Mouse (Mus musculus): ENCODE measurements around the gene Zfand2a. TPM values are rescaled to one million over a fixed set of nuclear protein-coding genes. Genes with fewer than 3 reads are reported as not detected.
A peak's percentile ranks its signal among the peaks of the same experiment; 100 is the strongest.

Zfand2a gene
- polyA plus RNA-seq, 1 experiment: 25.4 TPM

DNA sequence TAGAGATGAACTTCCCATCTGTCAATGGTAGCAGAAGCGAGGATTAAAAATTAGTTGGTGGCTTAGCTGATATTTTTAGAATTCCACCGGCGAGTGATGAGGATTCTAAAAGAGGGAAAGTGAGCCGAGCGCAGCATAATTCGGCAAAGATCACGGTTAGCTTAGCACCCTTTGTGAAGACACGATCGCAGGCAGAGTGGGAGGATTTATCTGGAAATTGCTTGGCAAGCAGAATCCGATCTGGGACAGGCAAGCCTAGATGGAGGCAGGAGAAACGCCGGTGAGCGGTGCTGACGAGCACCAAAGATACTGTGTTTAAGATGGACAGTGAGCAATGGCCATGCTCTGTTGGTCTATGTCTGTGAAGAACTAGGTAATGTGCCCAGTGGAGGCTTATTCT, 17.9 kb upstream of the Zfand2a start:
- no peaks in the 10 kb centered on the region for H3K4me1 ChIP-seq (ENCODE audit: control insufficient read depth, insufficient read depth, low read length)
- no peak overlapping the region for H3K27ac ChIP-seq (ENCODE audit: insufficient read depth, low read length)
- TF ChIP-seq CTCF (IDR thresholded peaks at IDR 0.05; ENCODE audit: borderline replicate concordance, insufficient read depth, low read length) (no peak), POLR2A (IDR thresholded peaks at IDR 0.05; ENCODE audit: low read depth, low read length) (no peak)
- no peak overlapping the region for H3K4me3 ChIP-seq (ENCODE audit: insufficient read depth, low read length)

DNA sequence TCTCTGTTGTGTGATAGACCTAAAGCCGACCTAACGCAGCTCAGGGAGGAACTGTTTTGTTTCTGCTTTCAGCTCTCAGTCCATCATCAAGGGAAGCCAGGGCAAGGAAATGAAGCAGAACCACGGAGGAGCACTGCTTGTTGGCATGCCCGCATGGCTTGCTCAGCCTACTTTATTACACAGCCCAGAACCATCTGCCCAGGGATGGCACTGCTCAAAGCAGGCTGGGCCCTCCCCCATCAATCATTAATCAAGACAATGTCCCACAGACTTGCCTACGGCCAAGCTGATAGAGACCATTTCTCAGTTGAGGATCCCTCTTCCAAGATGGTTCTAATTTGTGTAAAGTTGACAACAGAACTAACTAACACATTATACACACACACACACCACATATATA, 14.4 kb upstream of the Zfand2a start:
- TF ChIP-seq CTCF (IDR thresholded peaks at IDR 0.05; ENCODE audit: borderline replicate concordance, insufficient read depth, low read length) (no peak), POLR2A (IDR thresholded peaks at IDR 0.05; ENCODE audit: low read depth, low read length) (no peak)
- Histone ChIP-seq H3K4me1 (ENCODE audit: control insufficient read depth, insufficient read depth, low read length) (no peaks in the 10 kb centered on the region), H3K4me3 (ENCODE audit: insufficient read depth, low read length) (no peak overlapping the region), H3K27ac (ENCODE audit: insufficient read depth, low read length) (no peak overlapping the region)

DNA sequence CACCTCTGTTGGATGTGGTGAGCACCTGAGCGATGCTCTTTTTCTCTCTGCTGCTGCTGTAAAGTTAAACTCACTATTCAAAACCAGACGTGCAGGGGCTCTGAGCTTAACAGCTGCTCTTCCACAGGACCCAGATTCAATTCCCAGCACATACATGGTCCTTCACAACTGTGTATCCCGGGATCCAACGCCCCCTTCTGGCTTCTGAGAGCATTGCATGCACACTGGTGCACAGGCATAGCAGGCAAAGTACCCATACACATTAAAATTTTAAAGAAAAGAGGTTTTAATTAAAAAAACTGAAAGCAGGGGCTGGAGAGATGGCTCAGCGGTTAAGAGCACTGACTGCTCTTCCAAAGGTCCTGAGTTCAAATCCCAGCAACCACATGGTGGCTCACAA, 12.6 kb upstream of the Zfand2a start:
- no peak overlapping the region for H3K4me3 ChIP-seq (ENCODE audit: insufficient read depth, low read length)
- no peak for TF ChIP-seq CTCF (IDR thresholded peaks at IDR 0.05; ENCODE audit: borderline replicate concordance, insufficient read depth, low read length)
- TF ChIP-seq POLR2A (IDR thresholded peaks at IDR 0.05; ENCODE audit: low read depth, low read length): no peak
- no peak overlapping the region for H3K27ac ChIP-seq (ENCODE audit: insufficient read depth, low read length)
- H3K4me1 ChIP-seq (ENCODE audit: control insufficient read depth, insufficient read depth, low read length): no peaks in the 10 kb centered on the region

DNA sequence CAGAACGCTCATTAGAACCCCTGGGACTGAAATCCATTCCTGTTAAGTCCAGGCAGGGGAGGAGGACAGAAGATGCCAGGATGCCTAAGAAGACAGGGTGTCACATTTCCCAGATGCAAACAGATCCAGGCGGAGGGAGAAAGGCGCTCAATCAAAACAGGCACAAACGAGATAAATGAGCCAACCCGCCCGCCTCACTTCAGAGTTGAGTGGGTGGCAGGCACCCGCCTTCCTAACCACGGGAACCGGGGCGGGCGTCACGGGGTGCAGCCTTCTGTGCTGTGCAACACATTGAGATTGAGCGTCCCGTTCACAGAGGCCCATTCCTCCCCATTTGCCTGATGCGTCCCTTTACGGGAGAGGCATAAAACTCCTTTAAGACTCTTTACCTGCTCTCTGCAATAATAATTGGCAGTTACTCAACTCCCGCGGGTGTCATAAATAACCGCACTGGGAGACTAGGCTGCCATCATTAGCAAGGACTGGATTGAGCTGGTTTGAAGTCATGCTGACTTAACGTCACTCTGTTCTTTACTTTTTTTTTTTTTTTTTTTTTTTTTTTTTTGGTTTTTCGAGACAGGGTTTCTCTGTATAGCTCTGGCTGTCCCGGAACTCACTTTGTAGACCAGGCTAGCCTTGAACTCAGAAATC, 10.8 kb upstream of the Zfand2a start:
- no peak for TF ChIP-seq CTCF (IDR thresholded peaks at IDR 0.05; ENCODE audit: borderline replicate concordance, insufficient read depth, low read length)
- no peak for TF ChIP-seq POLR2A (IDR thresholded peaks at IDR 0.05; ENCODE audit: low read depth, low read length)
- Histone ChIP-seq H3K27ac (ENCODE audit: insufficient read depth, low read length) (no peak overlapping the region), H3K4me3 (ENCODE audit: insufficient read depth, low read length) (no peak overlapping the region), H3K4me1 (ENCODE audit: control insufficient read depth, insufficient read depth, low read length) (no peaks in the 10 kb centered on the region)

DNA sequence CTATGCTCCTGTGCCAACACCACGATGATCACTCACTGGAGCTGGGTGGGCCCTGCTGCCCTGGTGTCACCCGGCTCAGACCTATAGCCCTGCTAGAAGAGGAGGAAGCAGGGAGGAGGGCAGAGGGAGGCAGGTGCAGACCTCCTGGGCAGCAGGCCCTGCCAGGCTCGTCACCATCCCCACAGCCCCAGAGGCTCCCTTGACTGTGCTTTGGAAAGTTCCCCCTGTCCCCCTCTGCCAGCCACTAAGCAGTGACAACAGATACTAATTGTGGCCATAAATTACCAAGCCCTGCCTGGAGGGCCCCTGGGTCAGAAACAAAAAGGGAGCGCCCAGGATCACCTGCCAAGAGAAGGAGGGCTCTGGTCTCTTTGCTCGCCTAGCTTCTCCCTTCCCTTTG, 9.3 kb upstream of the Zfand2a start:
- H3K27ac ChIP-seq (ENCODE audit: insufficient read depth, low read length): no peak overlapping the region
- no peak for TF ChIP-seq POLR2A (IDR thresholded peaks at IDR 0.05; ENCODE audit: low read depth, low read length)
- H3K4me3 ChIP-seq (ENCODE audit: insufficient read depth, low read length): no peak overlapping the region
- no peaks in the 10 kb centered on the region for H3K4me1 ChIP-seq (ENCODE audit: control insufficient read depth, insufficient read depth, low read length)

DNA sequence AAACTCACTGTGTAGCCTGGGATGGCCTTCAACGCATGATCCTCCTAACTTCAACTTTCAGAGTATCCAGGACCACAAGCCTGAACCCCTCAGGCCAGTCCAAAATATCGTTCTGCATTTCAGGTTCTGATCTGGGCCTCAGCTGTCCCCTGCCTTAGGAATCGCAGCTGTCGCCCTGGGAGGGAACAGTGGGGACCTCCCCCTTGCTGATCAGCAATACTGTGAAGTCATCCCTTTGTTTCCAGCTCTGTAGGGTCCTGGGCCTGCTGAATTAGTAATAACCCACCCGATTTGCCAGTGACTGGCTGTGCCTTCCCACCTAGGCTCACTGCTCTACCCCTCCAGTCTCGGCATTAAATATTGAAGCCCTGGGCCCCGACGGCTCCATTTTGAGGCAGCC, 7.0 kb upstream of the Zfand2a start:
- Histone ChIP-seq H3K4me1 (ENCODE audit: control insufficient read depth, insufficient read depth, low read length) (no peaks in the 10 kb centered on the region), H3K27ac (ENCODE audit: insufficient read depth, low read length) (no peak overlapping the region), H3K4me3 (ENCODE audit: insufficient read depth, low read length) (no peak overlapping the region)
- TF ChIP-seq CTCF (IDR thresholded peaks at IDR 0.05; ENCODE audit: borderline replicate concordance, insufficient read depth, low read length): no peak
- no peak for TF ChIP-seq POLR2A (IDR thresholded peaks at IDR 0.05; ENCODE audit: low read depth, low read length)

DNA sequence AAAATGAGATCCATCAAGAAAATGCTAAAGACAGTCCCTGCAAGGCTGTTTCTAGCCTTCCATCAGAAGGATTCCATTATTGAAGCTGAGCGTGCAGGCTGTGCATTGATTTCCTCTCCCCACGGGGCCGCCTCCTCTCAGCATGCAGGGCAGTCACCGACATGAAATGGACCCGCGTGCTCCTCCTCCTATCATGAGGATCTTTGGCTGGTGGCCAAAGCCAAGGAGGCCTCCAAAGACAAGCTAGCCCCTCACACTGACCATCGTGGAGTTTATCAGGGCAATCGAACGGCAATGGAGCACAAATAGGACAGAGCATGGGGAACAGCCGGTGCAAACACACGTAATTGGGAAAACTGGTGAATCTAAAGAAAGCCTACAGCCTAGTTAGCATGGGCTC, 5.8 kb upstream of the Zfand2a start:
- H3K4me1 ChIP-seq (ENCODE audit: control insufficient read depth, insufficient read depth, low read length): no peaks in the 10 kb centered on the region
- TF ChIP-seq CTCF (IDR thresholded peaks at IDR 0.05; ENCODE audit: borderline replicate concordance, insufficient read depth, low read length) (no peak), POLR2A (IDR thresholded peaks at IDR 0.05; ENCODE audit: low read depth, low read length) (no peak)
- H3K4me3 ChIP-seq (ENCODE audit: insufficient read depth, low read length): no peak overlapping the region
- no peak overlapping the region for H3K27ac ChIP-seq (ENCODE audit: insufficient read depth, low read length)

DNA sequence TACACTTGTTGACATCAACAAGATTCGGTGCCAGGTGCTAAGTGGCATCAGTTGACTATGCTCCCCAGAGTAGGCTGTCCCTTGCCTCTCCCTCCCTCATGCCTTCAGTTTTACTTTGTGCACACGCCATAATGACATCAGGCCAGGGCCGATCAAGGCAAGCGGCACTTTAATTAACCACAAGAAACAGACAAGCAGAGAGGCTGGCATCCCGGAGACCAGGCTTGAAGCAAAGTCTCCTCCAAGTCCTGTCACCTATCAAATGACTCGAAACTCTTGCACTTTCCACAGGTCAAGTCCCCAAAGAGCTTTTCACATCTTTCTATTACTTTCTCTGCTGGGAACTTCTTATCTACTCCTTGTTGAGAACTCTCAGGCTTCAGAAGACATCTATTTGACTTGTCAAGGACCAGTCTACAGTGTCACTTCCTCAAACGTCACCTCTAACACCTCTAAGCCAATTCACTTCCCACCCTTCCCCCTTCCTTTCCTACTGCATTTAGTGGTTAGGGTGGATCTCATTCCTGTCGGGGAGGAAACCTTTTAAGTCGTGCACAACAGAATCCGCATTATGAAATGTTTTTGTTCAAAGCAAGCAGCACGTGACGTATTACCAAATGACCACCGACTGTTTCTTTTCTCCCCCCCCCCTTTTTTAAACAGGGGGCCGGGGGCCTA, 1.0 kb downstream of the Zfand2a start:
- H3K27ac ChIP-seq (ENCODE audit: insufficient read depth, low read length): no peak overlapping the region
- H3K4me1 ChIP-seq (ENCODE audit: control insufficient read depth, insufficient read depth, low read length): peaks cover 2% of the 10 kb centered on the region; the same call in 1 of the 2 replicates
- TF ChIP-seq CTCF (IDR thresholded peaks at IDR 0.05; ENCODE audit: borderline replicate concordance, insufficient read depth, low read length): no peak
- no peak for TF ChIP-seq POLR2A (IDR thresholded peaks at IDR 0.05; ENCODE audit: low read depth, low read length)
- H3K4me3 ChIP-seq (ENCODE audit: insufficient read depth, low read length): peak overlapping the region; percentile 89

DNA sequence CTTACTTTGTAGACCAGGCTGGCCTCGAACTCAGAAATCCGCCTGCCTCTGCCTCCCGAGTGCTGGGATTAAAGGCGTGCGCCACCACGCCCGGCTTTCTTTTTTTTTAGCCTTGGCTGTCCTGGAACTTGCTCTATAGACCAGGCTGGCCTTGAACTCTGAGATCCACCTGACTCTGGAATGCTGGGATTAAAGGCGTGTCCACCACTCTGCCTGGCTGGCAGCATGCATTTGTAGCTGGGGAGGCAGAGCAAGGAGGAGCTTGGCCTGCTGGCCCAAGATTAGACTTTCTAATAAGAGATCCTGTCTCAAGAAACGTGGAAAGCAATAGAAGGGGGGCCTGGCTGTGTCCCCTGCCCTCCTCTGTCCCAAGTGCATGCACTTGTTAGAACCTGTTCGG, 3.9 kb downstream of the Zfand2a start:
- TF ChIP-seq POLR2A (IDR thresholded peaks at IDR 0.05; ENCODE audit: low read depth, low read length): no peak
- no peak for TF ChIP-seq CTCF (IDR thresholded peaks at IDR 0.05; ENCODE audit: borderline replicate concordance, insufficient read depth, low read length)
- Histone ChIP-seq H3K4me1 (ENCODE audit: control insufficient read depth, insufficient read depth, low read length) (peaks cover 2% of the 10 kb centered on the region; the same call in 1 of the 2 replicates), H3K4me3 (ENCODE audit: insufficient read depth, low read length) (no peak overlapping the region), H3K27ac (ENCODE audit: insufficient read depth, low read length) (no peak overlapping the region)

DNA sequence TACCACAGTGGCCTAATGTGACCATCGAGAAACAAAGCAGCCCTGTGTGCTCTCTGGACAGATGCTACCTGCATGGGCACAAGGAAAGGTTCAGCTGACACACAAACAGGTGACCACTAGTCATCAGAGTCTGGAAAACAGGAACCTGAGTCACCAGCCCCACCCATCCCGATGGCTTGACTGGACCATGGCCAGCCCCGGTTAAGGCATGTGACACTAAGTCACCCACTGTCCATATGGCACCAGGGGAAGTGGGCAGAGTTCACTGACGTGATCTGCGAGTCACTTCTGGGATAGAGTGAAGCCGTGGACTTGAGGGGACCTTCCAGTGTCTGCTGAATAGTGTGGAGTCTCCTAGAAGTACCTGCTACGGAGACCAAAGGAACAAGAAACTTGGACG, 5.3 kb downstream of the Zfand2a start:
- Histone ChIP-seq H3K4me3 (ENCODE audit: insufficient read depth, low read length) (no peak overlapping the region), H3K4me1 (ENCODE audit: control insufficient read depth, insufficient read depth, low read length) (peaks cover 2% of the 10 kb centered on the region; the same call in 1 of the 2 replicates), H3K27ac (ENCODE audit: insufficient read depth, low read length) (no peak overlapping the region)
- TF ChIP-seq CTCF (IDR thresholded peaks at IDR 0.05; ENCODE audit: borderline replicate concordance, insufficient read depth, low read length): no peak
